Mouse (Mus musculus): ENCODE measurements around the gene Mycbpap.
A peak's percentile ranks its signal among the peaks of the same experiment; 100 is the strongest.

Gene Mycbpap

GRCm38 (mm10) chr11:94533171-94533570, 11.6 kb upstream of the Mycbpap start:
- DNase-seq (ENCODE audit: extremely low read depth, low read depth) = no peak

- no peak for DNase-seq (ENCODE audit: extremely low read depth, low read depth)
Observed at GRCm38 (mm10) chr11:94528879-94529278, 7.3 kb upstream of the Mycbpap start.

GRCm38 (mm10) chr11:94526171-94526879, 4.8 kb upstream of the Mycbpap start:
- DNase-seq (ENCODE audit: extremely low read depth, low read depth) = no peak

GRCm38 (mm10) chr11:94513452-94513851, 8.1 kb downstream of the Mycbpap start:
- DNase-seq (ENCODE audit: extremely low read depth, low read depth) = no peak

GRCm38 (mm10) chr11:94508976-94509375, 12.6 kb downstream of the Mycbpap start:
- DNase-seq (ENCODE audit: extremely low read depth, low read depth) = no peak

- DNase-seq (ENCODE audit: extremely low read depth, low read depth) = no peak
Observed at GRCm38 (mm10) chr11:94501482-94501881, 20.1 kb downstream of the Mycbpap start.

- no peak for DNase-seq (ENCODE audit: extremely low read depth, low read depth)
Observed at GRCm38 (mm10) chr11:94500362-94500761, 21.2 kb downstream of the Mycbpap start.

- no peak for DNase-seq (ENCODE audit: extremely low read depth, low read depth)
Observed at GRCm38 (mm10) chr11:94499661-94500152, 21.8 kb downstream of the Mycbpap start, which contains the start of gene Epn3. Gene Epn3 (minus strand): TSS chr11:94499974.

GRCm38 (mm10) chr11:94499035-94499434, 22.5 kb downstream of the Mycbpap start:
- DNase-seq (ENCODE audit: extremely low read depth, low read depth) = no peak

GRCm38 (mm10) chr11:94498093-94498996, 23.2 kb downstream of the Mycbpap start:
- peak; percentile 6 for DNase-seq (ENCODE audit: extremely low read depth, low read depth)

- DNase-seq (ENCODE audit: extremely low read depth, low read depth) = no peak
Observed at GRCm38 (mm10) chr11:94495415-94495814, 26.1 kb downstream of the Mycbpap start.

- no peak for DNase-seq (ENCODE audit: extremely low read depth, low read depth)
Observed at GRCm38 (mm10) chr11:94491749-94492099, 29.8 kb downstream of the Mycbpap start.

GRCm38 (mm10) chr11:94491035-94491748, 30.4 kb downstream of the Mycbpap start:
- DNase-seq (ENCODE audit: extremely low read depth, low read depth) = no peak

- DNase-seq (ENCODE audit: extremely low read depth, low read depth) = no peak
Observed at GRCm38 (mm10) chr11:94489745-94490144, 31.8 kb downstream of the Mycbpap start.

- no peak for DNase-seq (ENCODE audit: extremely low read depth, low read depth)
Observed at GRCm38 (mm10) chr11:94488767-94489533, 32.6 kb downstream of the Mycbpap start.

GRCm38 (mm10) chr11:94486001-94486400, 35.5 kb downstream of the Mycbpap start, which contains the start of gene Spata20:
Gene Spata20 (minus strand): TSS chr11:94486179.
- DNase-seq (ENCODE audit: extremely low read depth, low read depth) = no peak

- no peak for DNase-seq (ENCODE audit: extremely low read depth, low read depth)
Observed at GRCm38 (mm10) chr11:94485223-94485622, 36.3 kb downstream of the Mycbpap start.

- DNase-seq (ENCODE audit: extremely low read depth, low read depth) = no peak
Observed at GRCm38 (mm10) chr11:94484636-94485035, 36.9 kb downstream of the Mycbpap start.

- DNase-seq (ENCODE audit: extremely low read depth, low read depth) = no peak
Observed at GRCm38 (mm10) chr11:94483921-94484320, 37.6 kb downstream of the Mycbpap start.

- no peak for DNase-seq (ENCODE audit: extremely low read depth, low read depth)
Observed at GRCm38 (mm10) chr11:94483436-94483835, 38.1 kb downstream of the Mycbpap start.

GRCm38 (mm10) chr11:94482738-94483137, 38.8 kb downstream of the Mycbpap start:
- DNase-seq (ENCODE audit: extremely low read depth, low read depth) = no peak
